Mouse (Mus musculus): ENCODE data around the gene Saa3.
A peak's percentile ranks its signal among the peaks of the same experiment; 100 is the strongest.
"Not testable (repeated sequence)": the region's sequence is repeated elsewhere in the genome, so short reads cannot be mapped to it uniquely, and the experiment has no call there.

Saa3 gene

DNA sequence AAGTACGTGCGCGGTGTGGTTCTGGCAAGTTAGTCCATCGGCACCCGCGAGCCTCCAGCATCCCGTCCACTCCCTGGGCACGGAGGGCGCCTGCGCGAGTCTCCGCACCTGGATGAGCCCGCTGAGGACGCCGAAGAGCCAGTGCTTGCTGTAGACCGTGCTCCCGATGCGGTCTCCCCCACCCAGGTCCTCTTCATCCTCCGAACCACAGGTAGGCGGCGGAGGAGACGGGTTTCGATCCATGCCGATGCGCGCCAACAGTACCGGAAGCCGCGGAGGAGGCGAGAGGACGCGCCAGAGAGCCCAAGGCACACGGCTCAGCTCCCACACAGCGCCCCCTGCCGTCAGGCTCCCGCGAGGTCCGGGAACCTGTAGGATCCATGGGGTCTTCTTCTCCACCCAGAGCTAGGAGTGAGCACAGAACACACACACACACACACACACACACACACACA is 5.1 kb downstream of the Saa3 start, which contains the start of gene Saal1:
TSS of gene Saal1 (minus strand) at position 291 of the 455 bp plus-strand sequence.
- DNase-seq, result peak; percentile 78

DNA sequence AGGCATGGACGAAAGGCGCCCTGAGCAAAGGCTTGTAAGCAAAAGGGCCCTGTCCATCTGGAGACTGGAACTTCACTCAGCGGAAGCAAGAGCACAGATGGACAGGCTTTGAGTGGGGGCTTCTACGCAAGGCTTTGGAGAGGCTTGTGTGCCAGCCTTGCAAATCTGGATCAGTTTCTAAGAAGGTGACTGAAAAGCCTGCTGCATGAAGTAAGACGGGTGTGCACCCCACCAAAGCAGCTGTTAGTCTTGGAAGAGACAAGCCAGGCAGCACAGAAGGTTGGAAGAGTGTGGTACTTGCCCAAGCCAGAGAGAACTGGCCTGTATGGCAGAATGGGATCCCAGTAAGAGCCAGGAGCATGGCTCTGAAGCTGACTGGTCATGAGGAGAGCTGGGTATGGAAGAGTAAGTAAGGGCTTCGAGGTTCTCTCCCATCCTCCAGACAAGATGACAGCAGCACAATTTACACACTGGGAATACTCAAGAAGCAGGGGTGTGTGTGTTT is 14.9 kb downstream of the Saa3 start:
- no peak for DNase-seq

DNA sequence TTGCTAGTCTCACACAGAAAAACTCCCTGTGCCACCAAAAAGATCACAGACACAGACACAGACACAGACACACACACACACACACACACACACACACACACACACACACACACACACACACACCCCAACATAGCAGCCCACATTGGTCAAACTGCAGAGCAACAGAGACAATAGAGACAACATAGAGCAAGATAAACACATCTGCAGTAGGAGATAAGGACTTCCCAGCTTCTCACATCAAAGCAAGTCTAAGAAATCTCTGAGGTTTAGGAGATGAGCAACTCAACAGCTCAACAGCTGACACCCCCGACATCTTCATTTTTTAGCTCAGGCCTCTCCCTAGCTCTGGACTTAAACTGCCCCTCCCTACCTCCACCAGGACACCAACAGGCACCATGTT is 18.7 kb downstream of the Saa3 start:
- DNase-seq, result no peak

DNA sequence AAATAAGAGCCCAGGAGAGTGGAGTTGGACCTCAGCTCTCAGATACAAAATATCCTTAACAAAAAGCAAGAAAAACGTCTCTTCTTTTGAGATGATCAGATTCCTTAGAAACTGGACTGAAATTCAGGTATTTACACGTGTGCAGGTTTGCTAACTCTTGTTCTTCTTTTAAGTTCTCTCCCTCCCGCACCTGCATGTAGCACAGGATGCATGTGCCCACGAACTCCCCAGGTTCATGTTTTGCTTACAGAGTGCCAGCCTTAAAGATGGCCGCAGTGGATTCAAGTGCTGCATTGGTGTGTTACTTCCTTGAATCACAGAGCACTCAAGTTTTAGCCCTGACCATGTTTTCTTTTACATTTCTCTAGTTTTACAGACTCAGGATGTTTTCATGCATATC is 28.7 kb downstream of the Saa3 start:
- DNase-seq, result no peak

DNA sequence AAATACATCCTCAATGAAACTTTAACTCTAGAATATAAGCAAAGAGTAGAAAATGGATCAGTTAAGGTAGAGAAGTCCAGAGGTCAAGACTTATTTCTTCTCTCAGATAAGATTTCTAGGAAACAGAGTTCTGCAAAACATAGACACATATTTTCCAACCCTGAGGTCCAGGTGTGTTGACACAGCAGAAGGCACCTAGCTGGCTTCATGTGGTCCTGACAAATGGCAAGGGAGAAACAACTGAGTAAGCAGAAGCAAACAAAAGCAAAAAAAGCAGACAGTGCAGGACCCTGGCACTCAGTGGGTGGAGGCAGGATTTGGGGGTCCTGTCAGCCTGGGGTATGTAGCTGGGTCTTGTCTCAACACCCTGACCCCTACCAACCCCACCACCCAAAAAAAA is 34.8 kb downstream of the Saa3 start:
- DNase-seq, result no peak

DNA sequence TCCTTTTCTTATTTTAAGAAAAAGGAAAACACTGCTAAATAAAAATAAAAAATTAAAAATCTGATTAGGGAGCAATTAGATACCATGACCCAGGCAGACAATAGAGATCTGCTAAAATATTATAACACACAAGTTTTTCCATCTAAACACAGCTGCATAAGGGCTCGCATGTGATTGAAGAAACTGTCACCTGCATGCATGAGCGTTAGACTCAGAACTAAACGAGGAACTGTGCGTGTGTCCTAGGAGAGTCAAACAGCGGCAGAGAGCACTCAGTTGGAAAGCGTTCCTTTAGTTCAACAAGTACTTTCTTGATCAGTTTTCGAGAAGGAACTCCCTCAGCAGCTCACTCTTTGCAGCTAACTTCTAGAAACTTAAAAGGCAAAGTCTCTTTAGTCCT is 36.5 kb downstream of the Saa3 start:
- DNase-seq, result not testable (repeated sequence)

DNA sequence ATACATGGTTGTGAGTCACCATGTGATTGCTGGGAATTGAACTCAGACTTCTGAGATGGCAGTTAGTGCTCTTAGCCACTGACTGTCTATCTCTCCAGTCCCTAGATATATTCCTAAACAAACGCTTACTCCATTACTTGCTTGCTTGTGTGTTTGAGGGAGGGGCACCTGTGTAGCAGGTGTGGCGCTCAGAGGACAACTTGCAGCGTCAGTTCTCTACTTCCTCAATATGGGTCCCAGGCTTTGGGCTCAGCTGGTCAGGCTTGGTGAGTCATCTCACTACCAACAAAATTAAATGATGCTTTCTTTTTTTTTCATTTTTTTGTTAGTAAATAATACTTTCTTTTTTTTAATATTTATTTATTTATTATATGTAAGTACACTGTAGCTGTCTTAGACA is 37.1 kb downstream of the Saa3 start:
- DNase-seq, result no peak

DNA sequence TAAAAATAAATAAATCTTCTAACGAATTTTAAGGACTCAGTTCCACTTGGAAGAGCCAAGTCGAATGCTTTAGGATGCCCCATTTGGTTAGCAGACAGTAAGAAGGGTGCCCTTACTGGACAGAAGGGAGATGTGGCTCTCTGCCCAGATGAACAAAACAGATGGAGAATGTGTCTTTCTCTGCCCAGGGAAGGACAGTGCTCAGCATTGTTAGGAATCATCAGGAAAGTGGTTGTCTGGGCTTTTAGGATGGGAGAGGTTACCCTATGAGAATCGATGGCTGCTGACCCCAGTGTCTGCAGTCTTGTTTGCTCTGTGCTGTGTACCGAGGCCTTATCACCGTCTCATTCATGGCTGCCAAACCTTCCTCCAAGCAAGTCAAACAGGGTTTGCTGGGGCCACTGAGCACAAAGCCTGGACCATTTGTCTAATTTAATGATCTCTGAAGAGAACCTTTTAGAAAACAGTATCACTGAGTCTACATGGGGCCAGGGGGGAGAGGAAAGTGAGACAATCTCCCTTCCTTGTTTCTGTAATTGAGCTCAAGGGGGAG is 38.6 kb downstream of the Saa3 start:
- no peak for DNase-seq

DNA sequence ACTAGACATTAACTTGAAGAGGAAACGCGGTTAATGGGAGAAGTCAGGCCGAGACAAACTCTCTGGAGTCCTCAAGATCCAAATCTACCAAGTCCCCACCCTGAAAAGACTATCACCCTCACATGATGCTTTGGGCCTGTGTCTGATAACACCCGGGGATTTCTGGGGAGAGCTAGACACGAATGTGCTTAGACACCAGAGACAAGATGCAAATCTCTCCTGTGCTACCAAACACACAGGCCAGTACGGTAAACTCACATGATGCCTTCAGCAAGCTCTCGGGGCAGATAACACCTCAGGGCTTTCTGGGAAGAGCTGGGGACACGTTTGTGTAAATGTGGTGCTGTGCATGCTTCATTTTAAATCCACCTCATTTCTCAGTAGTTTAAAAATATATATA is 39.6 kb downstream of the Saa3 start:
- no peak for DNase-seq

DNA sequence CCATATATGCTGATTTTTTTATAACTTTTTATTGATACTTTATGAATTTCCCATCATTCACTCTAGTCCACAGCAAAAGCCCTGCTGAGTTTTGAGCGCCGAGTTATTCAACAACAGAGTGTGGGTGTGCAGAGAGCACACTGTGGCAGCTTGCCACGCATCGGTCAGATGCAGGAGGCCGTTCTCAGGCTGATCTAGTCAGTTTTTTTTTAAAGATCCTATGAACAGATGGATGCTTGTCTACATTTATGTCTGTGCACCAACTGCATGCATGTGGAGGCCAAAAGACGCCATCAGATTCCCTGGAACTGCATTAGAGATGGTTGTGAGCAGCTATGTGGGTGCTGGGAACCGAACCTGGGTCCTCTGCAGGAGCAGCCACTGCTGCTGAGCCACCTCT is 40.4 kb downstream of the Saa3 start:
- no peak for DNase-seq

DNA sequence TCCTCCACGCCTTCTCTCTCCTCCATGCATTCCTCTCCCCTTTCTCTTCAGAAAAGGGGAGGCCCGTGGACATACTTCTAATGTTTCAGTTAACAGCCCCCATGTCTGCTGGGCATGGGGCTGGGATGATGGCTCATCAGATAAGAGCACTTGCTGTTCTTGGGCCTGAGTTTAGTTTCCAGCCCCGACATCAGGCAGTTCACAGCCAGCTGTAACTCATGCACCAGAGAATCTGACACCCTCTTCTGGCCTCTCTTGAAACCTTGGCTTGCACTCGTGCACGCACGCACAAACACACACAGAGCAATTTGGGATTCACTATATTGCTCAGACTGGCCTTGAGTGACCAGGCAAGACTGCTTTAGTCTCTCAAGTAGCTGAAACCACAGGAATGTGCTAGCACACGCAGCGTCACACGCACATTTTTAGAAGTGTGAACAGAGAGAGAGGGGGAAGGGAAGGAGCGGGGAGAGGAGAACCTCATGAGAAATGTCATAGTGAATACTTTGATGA is 43.3 kb downstream of the Saa3 start, which contains the start of gene Tph1:
TSS of gene Tph1 (minus strand) at position 378 of the 513 bp plus-strand sequence.
- no peak for DNase-seq

DNA sequence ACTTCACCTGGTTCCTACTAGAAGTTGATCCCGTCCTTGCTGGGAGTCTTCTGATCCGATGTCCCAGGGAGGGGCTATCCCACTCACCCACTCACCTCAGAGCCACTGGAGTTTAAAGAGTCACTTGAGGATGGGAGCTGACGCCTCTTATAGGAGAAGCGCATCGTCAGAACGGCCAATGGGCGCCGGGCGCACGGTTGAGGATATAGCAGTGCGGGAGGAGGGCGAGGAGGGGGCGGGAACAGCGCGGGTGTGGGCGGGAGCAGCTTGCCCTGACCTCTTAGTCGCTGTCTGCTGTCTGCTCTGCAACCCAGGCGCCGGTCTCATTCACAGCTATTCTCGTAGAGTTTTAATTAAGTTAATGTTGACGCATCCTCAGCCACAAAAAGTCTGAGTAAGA is 48.2 kb downstream of the Saa3 start:
- DNase-seq, result no peak

DNA sequence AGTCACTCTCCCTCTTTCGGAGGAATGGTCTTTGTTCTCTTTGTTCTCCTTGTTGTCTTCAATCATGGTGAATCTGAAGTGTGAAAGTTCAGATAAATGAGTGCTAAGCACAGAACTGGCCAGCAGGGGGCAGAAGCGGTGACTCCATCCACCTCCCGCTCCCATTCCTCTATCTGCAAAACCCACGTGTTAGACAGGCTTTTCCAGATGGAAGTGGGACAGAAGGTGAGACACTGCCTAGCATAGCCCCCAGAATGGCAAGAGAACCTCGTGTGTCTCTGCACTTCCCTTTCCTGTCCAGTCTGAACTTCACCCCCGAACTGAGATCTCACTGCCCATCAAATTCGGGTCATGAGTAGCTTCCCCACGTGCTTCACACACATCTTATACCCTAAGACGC is 50.3 kb downstream of the Saa3 start:
- DNase-seq, result no peak

All from right cerebral cortex, postnatal 25 days (tissue).